Mouse (Mus musculus): ENCODE data around the gene Mafg. TPM values are rescaled to one million over a fixed set of nuclear protein-coding genes. Genes with fewer than 3 reads are reported as not detected.
"Not testable (repeated sequence)": the region's sequence is repeated elsewhere in the genome, so short reads cannot be mapped to it uniquely, and the experiment has no call there.

Mafg gene
- polyA plus RNA-seq, 1 experiment, result 33.6 TPM

DNA sequence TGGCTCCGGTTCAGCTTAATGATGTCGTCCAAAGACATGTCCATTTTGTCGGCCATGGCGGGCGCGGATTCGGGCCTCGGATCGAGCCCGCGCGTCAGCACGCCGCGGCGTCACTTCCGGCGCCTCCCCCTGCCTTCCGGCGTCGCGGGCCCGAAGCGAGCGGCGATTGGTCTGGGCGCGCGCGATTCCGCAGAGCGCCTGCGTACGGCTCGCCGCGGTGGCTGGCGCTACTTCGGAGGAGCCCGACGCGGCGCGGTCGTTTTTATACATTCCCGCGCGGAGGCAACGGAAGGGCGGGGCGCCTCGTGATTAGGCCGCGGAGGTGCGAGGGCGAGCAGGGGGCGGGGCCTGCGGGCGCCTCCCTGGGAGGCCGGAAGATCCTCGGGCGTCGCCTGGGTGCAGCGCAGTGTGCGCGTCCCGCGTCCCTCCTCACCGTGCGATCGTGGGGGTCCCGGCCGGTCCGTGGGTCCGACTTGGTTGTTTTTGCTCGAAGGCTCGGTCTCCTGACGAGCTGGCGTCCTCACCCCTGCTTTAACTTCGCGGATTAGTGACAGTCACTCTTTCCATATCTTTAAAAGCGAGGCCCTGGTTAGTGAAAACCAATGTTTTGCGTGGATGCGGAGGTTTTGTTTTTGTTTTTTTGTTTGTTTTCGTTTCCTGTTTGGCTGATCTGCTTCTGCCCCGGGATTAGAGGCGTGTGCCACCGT, 35.0 kb downstream of the Mafg start, which contains the start of the genes Alyref and Anapc11:
Alyref (minus strand) TSS at position 83 of the 707 bp plus-strand sequence.
Anapc11 (plus strand) TSS at position 139 of the 707 bp plus-strand sequence.
- H3K27me3 ChIP-seq (ENCODE audit: control insufficient read depth, insufficient read depth, low read length), result no peaks in the 10 kb centered on the region
- no peak for TF ChIP-seq CTCF (IDR thresholded peaks at IDR 0.05; ENCODE audit: extremely low read depth, insufficient read length, insufficient replicate concordance, low read depth, low read length)
- no peak; the same call in 1 of the 2 replicates for TF ChIP-seq POLR2A (IDR thresholded peaks at IDR 0.05; ENCODE audit: low read depth, low read length)
- H3K4me3 ChIP-seq (ENCODE audit: low read depth, low read length), result peak within 1 kb of the TSS; percentile 95
- peaks cover 14% of the 10 kb centered on the region; the same call in 1 of the 2 replicates for H3K4me1 ChIP-seq (ENCODE audit: control insufficient read depth, insufficient read depth, insufficient read length, low read length)
- under 1% methylated on average over 88 of the region's 88 CpGs for WGBS
- peaks cover 26% of the 10 kb centered on the region for H3K36me3 ChIP-seq (ENCODE audit: control insufficient read depth, insufficient read depth, low read length)
- H3K27ac ChIP-seq (ENCODE audit: insufficient read depth, low read depth, low read length), result peak within 1 kb of the TSS; percentile 55

DNA sequence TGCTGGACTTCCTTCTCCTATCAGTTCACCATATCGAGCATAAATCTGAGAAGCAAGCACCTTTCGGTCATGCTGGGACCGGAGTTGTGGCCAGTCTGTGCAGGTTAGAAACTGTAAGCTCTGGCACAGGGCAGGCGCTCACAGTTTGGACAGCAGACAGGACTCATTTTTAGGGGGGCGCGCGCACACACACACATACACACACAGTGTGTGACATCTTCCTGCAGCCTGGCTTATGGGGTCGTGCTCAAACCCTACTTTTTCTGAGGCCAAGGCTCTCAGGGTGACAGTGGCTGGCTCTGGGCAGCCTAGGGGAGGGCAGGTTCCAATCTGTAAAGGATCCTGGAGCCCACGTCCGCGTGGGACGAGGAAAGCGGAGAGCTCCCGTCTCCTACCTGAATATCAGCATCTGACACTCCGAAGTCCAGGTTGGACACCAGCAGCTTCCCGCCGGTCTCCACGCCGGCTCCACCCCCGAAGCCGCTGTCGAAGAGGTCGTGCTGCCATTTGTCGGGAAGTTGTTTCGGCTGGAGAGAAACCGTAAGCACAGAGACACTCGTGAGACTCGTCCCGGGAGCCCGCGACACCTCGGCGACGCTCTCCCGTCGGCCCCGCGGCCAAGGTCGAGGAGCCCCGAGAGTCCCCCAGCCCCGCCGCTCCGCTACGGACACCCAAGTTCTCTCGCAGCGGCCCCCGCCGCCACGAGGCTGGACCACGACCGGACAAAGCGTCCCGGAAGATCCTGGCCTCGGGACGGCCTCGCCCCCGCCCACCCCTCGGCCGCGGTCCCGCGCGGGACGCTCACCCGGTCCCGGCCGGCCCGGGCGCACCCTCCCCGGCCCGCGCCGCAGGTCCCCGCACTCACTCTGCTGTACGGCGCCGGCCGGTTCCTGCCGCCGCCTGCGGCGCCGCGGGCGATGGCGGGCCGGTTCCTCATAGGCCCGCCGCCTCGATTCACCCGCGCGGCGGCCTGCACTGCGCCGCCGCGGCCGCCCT, 35.9 kb downstream of the Mafg start:
- H3K4me3 ChIP-seq (ENCODE audit: low read depth, low read length), result peak overlapping the region; percentile 95
- peak overlapping the region; percentile 22; the same call in 1 of the 2 replicates for H3K27ac ChIP-seq (ENCODE audit: insufficient read depth, low read depth, low read length)
- peaks cover 14% of the 10 kb centered on the region; the same call in 1 of the 2 replicates for H3K4me1 ChIP-seq (ENCODE audit: control insufficient read depth, insufficient read depth, insufficient read length, low read length)
- H3K36me3 ChIP-seq (ENCODE audit: control insufficient read depth, insufficient read depth, low read length), result peaks cover 32% of the 10 kb centered on the region
- no peak for TF ChIP-seq POLR2A (IDR thresholded peaks at IDR 0.05; ENCODE audit: low read depth, low read length)
- no peak for TF ChIP-seq CTCF (IDR thresholded peaks at IDR 0.05; ENCODE audit: extremely low read depth, insufficient read length, insufficient replicate concordance, low read depth, low read length)
- H3K27me3 ChIP-seq (ENCODE audit: control insufficient read depth, insufficient read depth, low read length), result no peaks in the 10 kb centered on the region
- WGBS, result 3% methylated on average over 92 of the region's 99 CpGs

DNA sequence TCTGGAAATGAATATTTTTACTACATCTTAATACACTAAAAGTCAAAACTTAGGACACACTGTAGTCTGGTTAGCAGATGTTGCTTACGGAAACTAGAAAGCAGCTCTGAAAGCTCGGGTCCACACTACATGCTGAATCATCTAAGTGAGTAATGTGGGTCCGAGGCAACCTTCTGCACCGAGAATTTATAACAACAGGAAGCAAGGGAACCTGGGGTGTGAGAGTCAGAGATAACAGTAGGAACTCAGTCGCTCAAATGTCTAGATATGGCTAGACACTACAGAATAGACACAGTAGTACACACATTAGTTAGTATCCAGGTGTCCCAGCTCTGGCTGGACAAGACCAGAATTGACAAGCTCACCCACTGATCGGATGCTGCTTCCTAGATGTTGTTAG, 44.9 kb downstream of the Mafg start:
- Histone ChIP-seq H3K4me3 (ENCODE audit: low read depth, low read length) (no peak overlapping the region), H3K36me3 (ENCODE audit: control insufficient read depth, insufficient read depth, low read length) (peaks cover 36% of the 10 kb centered on the region), H3K27me3 (ENCODE audit: control insufficient read depth, insufficient read depth, low read length) (no peaks in the 10 kb centered on the region), H3K27ac (ENCODE audit: insufficient read depth, low read depth, low read length) (no peak overlapping the region), H3K4me1 (ENCODE audit: control insufficient read depth, insufficient read depth, insufficient read length, low read length) (no peaks in the 10 kb centered on the region)
- 83% methylated on average over 6 of the region's 6 CpGs for WGBS
- TF ChIP-seq CTCF (IDR thresholded peaks at IDR 0.05; ENCODE audit: extremely low read depth, insufficient read length, insufficient replicate concordance, low read depth, low read length), result no peak
- no peak for TF ChIP-seq POLR2A (IDR thresholded peaks at IDR 0.05; ENCODE audit: low read depth, low read length)

DNA sequence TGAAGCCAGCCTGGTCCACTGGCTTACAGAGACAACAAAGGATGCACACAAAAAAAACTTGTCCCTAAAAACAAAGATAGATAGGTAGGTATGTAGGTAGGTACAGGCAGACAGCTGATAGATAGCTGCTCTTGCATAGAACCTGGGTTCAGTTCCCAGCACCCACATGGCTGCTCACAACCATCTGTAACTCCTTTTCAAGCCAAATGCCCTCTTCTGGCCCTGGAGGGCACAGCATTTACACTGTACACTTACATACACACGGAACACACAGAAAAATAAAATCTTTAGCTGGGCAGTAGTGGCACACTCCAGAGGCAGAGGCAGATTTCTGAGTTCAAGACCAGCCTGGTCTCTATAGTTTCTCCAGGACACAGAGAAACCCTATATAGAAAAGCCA, 49.5 kb downstream of the Mafg start:
- H3K4me3 ChIP-seq (ENCODE audit: low read depth, low read length), result no peak overlapping the region
- H3K4me1 ChIP-seq (ENCODE audit: control insufficient read depth, insufficient read depth, insufficient read length, low read length), result peaks cover 13% of the 10 kb centered on the region
- 95% methylated on average over 1 of the region's 1 CpGs for WGBS
- H3K27ac ChIP-seq (ENCODE audit: insufficient read depth, low read depth, low read length), result no peak overlapping the region
- H3K27me3 ChIP-seq (ENCODE audit: control insufficient read depth, insufficient read depth, low read length), result no peaks in the 10 kb centered on the region
- TF ChIP-seq POLR2A (IDR thresholded peaks at IDR 0.05; ENCODE audit: low read depth, low read length), result no peak
- no peak for TF ChIP-seq CTCF (IDR thresholded peaks at IDR 0.05; ENCODE audit: extremely low read depth, insufficient read length, insufficient replicate concordance, low read depth, low read length)
- H3K36me3 ChIP-seq (ENCODE audit: control insufficient read depth, insufficient read depth, low read length), result peaks cover 24% of the 10 kb centered on the region

DNA sequence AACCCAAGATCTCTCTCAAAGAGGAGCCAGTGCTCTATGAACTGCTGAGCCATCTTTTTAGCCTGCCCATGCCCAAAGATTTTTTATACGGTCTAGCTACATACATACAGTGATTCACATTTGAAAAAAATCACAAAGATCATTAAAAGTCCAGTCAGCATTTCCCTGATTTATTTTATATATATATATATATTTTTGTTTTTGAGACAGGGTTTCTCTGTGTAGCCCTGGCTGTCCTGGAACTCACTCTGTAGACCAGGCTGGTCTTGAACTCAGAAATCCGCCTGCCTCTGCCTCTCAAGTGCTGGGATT, 50.5 kb downstream of the Mafg start:
- peaks cover 30% of the 10 kb centered on the region for H3K36me3 ChIP-seq (ENCODE audit: control insufficient read depth, insufficient read depth, low read length)
- not testable (repeated sequence) for H3K27ac ChIP-seq (ENCODE audit: insufficient read depth, low read depth, low read length); H3K27me3 ChIP-seq (ENCODE audit: control insufficient read depth, insufficient read depth, low read length); H3K4me3 ChIP-seq (ENCODE audit: low read depth, low read length)
- WGBS, result 92% methylated on average over 2 of the region's 2 CpGs
- peaks cover 23% of the 10 kb centered on the region for H3K4me1 ChIP-seq (ENCODE audit: control insufficient read depth, insufficient read depth, insufficient read length, low read length)

DNA sequence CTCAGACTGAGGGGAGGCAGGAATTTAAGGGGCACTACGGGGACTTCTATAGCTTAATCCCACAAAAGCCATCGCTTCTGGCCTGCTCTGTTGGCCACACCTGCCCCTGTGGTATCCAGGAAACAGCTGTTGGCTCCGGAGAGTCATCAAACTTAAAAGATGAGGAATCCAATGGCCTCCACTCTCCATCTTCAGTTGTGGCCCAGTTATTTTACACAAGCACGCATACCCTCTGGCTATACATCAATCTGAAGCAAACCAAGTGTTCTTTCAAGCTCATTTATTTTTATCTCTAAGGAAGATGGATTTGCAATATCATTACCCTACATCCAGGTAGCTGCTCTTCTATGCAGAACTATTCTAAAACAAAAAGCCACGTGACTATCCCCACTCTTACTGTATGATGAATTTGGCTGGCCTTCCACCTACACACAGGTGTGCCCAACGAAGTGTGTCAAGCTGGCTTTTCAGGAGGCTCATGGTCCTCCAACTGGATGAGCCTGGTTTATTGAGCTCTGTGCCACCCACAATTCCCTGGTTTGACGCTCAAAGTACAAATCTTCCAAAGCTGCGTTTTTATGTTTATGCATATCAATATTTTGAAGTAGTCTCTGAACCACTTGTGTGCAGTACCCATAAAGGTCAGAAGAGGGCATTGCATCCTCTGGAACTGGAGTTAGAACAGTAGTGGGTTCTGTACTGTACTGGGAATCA, 51.0 kb downstream of the Mafg start:
- 48% methylated on average over 8 of the region's 8 CpGs for WGBS
- peak overlapping the region; percentile 81 for H3K4me3 ChIP-seq (ENCODE audit: low read depth, low read length)
- H3K27me3 ChIP-seq (ENCODE audit: control insufficient read depth, insufficient read depth, low read length), result no peaks in the 10 kb centered on the region
- H3K36me3 ChIP-seq (ENCODE audit: control insufficient read depth, insufficient read depth, low read length), result peaks cover 35% of the 10 kb centered on the region
- peaks cover 28% of the 10 kb centered on the region for H3K4me1 ChIP-seq (ENCODE audit: control insufficient read depth, insufficient read depth, insufficient read length, low read length)
- H3K27ac ChIP-seq (ENCODE audit: insufficient read depth, low read depth, low read length), result peak overlapping the region; percentile 73
- no peak for TF ChIP-seq POLR2A (IDR thresholded peaks at IDR 0.05; ENCODE audit: low read depth, low read length)
- peak; percentile 21; the same call in 1 of the 2 replicates for TF ChIP-seq CTCF (IDR thresholded peaks at IDR 0.05; ENCODE audit: extremely low read depth, insufficient read length, insufficient replicate concordance, low read depth, low read length)

Data from small intestine, adult 2 months (tissue).